Mouse (Mus musculus) spleen, adult 2 months (tissue): Measurements from ENCODE around the gene Asz1. TPM values are rescaled to one million over a fixed set of nuclear protein-coding genes. Genes with fewer than 3 reads are reported as not detected.

Source experiments
- DNase-seq, 2 experiments: peaks; one replicate each; pipeline versions ENCODE4 v3.0.0 to v3.0.0-alpha.2; 2012 to 2021; ENCODE audit warnings: low spot score in 2 of 2, low read depth in 1 of 2
- H3K27ac ChIP-seq: fragments of 200-500 bp; 2 replicates; pipeline ENCODE4 v1.5.1; 2012; ENCODE audit warnings: low read length, inconsistent platforms; ENCODE audit not compliant: insufficient read depth
- H3K27me3 ChIP-seq: fragments of 200-500 bp; 2 replicates; pipeline ENCODE4 v1.6.1; 2012; ENCODE audit warnings: mild to moderate bottlenecking, moderate library complexity, low read length, inconsistent platforms; ENCODE audit not compliant: control insufficient read depth, insufficient read depth
- H3K36me3 ChIP-seq: fragments of 200-500 bp; 2 replicates; pipeline ENCODE4 v1.6.1; 2012; ENCODE audit warnings: mild to moderate bottlenecking, low read length, inconsistent platforms; ENCODE audit not compliant: control insufficient read depth, insufficient read depth
- H3K4me1 ChIP-seq: fragments of 200-500 bp; 2 replicates; pipeline ENCODE4 v1.6.1; 2011; ENCODE audit warnings: inconsistent platforms; ENCODE audit not compliant: control insufficient read depth, insufficient read depth, insufficient read length
- H3K4me3 ChIP-seq: fragments of 200-500 bp; 2 replicates; pipeline ENCODE4 v1.5.1; 2011; ENCODE audit warnings: mild to moderate bottlenecking, inconsistent platforms; ENCODE audit not compliant: insufficient read depth, insufficient read length; ENCODE audit errors: extremely low read depth
- CTCF ChIP-seq: fragments of 200-500 bp; IDR thresholded peaks from 2 replicates; pipeline ENCODE4 v1.5.1; 2011; ENCODE audit warnings: mild to moderate bottlenecking, inconsistent platforms; ENCODE audit not compliant: insufficient read depth, insufficient read length, insufficient replicate concordance; ENCODE audit errors: extremely low read depth
- POLR2A ChIP-seq: fragments of 200-500 bp; IDR thresholded peaks from 2 replicates; pipeline ENCODE4 v1.6.1; 2011; ENCODE audit warnings: low read depth, low read length, inconsistent platforms
- WGBS: fragments of 180-500 bp; shearing (Covaris S2); methylation state at CpG from one replicate; pipeline ENCODE4 v1.1.7; 2018; 5-methylcytosine and 5-hydroxymethylcytosine counted together
- polyA plus RNA-seq: library from polyadenylated mRNA; depleted of rRNA; stranded (reverse); fragments of >200 nt; gene quantifications from 2 replicates; pipeline ENCODE4 v1.2.3, GENCODE M21; 2012

Asz1 gene
- polyA plus RNA-seq, 1 experiment: not detected

DNA sequence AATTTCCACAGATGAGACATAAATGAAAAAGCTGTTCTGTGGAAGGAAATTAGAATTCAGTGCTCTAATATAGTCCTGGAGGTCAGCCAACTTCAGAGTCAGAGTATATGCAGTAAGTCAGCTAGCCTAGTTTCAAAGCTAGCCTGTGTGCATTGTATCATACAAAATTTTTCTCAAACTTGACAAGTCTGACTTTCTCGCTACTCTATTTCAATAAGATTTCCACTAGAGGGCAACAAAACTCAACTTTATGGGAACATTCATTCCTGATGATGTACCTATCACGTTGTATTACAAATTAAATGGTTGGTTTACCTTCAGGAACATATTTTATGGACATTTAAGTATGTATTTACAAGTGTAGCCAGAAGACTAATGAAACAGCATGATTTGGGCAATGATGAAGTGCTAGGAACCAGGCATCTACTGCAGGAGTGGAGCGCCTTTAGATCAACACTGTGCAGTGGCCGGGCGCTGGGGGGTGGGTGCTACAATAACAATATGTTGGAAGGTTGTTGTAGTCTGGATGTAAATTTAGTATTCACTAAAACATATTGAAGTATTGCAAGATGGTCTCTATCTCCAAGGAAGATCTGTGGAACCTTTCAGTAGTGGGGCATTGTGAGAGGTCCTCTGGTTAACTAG is 21.6 kb downstream of the Asz1 start:
- TF ChIP-seq POLR2A (no peak), CTCF (no peak)
- no peak for DNase-seq
- Histone ChIP-seq H3K27ac (no peak overlapping the region), H3K36me3 (no peaks in the 10 kb centered on the region), H3K4me3 (no peak overlapping the region), H3K27me3 (no peaks in the 10 kb centered on the region), H3K4me1 (no peaks in the 10 kb centered on the region)
- 63% methylated on average over 5 of the region's 5 CpGs for WGBS

DNA sequence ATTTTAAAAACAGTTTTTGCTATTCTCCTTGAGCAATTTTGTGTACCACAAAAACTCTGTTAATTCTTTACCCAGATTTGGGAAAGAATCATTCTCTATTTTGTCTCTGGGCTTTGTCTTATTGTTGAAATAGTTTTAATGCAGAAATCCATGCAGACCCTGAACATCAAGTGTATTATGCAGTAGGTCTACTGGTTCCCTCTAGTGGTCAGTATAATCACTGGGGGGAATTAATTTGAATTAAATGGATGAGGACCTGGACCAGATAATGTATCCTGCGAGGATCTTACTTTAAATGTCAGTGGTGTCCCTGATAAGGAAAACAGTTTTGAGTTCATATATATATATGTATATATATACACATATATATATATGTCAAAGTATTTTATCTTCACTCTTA is 30.2 kb downstream of the Asz1 start:
- H3K4me1 ChIP-seq: no peaks in the 10 kb centered on the region
- no peak for DNase-seq
- no peaks in the 10 kb centered on the region for H3K27me3 ChIP-seq
- no peak for TF ChIP-seq POLR2A
- no peak for TF ChIP-seq CTCF
- H3K36me3 ChIP-seq: no peaks in the 10 kb centered on the region
- no peak overlapping the region for H3K4me3 ChIP-seq
- WGBS: 47% methylated on average over 1 of the region's 1 CpGs
- no peak overlapping the region for H3K27ac ChIP-seq

DNA sequence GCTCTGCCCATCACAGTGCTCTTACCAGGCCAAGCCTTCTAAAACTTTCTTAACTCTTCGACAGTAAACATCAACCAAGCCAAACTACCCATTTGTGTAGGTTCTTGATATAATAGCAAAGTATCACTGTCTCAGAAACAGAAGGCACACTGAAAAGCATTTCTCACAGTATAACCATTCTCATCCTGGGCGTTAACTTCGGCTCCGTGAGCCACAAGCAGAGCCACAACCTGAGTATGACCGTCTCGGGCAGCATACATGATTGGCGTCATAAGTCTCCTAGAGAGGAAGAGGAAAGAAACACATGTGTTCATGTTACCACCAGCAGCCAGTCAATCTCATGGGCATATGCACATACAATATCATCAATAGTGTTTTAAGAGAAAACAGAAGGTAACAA is 31.9 kb downstream of the Asz1 start:
- DNase-seq: no peak
- 78% methylated on average over 7 of the region's 7 CpGs for WGBS
- no peak overlapping the region for H3K4me3 ChIP-seq
- H3K4me1 ChIP-seq: no peaks in the 10 kb centered on the region
- no peaks in the 10 kb centered on the region for H3K27me3 ChIP-seq
- no peak overlapping the region for H3K27ac ChIP-seq
- TF ChIP-seq CTCF (no peak), POLR2A (no peak)
- no peaks in the 10 kb centered on the region for H3K36me3 ChIP-seq

DNA sequence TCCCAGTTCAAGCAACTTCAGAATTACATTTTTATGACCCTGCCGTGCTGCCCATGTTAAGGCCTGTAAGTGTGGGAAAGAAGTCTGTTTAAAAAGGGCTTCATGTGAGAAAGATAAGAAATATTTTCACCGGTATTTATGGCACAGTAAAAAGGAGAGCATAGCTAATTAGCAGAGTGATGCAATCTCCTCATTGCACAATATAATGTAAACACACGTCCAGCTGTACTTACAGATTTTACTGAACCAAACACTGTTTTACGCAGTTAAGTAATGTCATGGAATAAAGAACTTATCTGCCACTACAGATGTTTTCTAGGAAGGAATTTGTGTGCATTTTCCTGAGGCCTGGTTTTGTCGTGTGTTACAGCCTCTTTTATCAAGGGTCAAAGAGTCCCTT is 32.3 kb downstream of the Asz1 start:
- Histone ChIP-seq H3K27me3 (no peaks in the 10 kb centered on the region), H3K4me1 (no peaks in the 10 kb centered on the region), H3K27ac (no peak overlapping the region), H3K4me3 (no peak overlapping the region), H3K36me3 (no peaks in the 10 kb centered on the region)
- WGBS: 59% methylated on average over 5 of the region's 5 CpGs
- no peak for TF ChIP-seq CTCF
- no peak for TF ChIP-seq POLR2A
- no peak for DNase-seq

DNA sequence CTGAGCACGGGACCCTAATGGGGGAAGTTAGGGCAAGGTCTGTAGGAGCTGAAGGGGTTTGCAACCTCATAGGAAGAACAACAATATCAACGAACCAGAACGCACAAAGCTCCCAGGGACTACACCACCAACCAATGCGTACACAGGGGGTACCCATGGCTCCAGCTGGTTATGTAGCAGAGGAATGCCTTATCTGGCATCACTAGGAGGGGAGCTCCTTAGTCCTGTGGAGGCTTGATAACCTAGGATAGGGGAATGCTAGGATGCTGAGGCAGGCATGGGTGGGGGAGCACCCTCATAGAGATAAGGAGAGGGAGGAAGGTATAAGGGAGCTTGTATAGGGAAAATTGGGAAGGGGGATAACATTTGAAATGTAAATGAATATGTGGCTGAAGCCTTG is 51.0 kb downstream of the Asz1 start:
- no peak for DNase-seq
- Histone ChIP-seq H3K4me3 (no peak overlapping the region), H3K4me1 (no peaks in the 10 kb centered on the region), H3K27me3 (no peaks in the 10 kb centered on the region), H3K36me3 (no peaks in the 10 kb centered on the region), H3K27ac (no peak overlapping the region)
- no peak for TF ChIP-seq POLR2A
- TF ChIP-seq CTCF: no peak
- 86% methylated on average over 4 of the region's 4 CpGs for WGBS

DNA sequence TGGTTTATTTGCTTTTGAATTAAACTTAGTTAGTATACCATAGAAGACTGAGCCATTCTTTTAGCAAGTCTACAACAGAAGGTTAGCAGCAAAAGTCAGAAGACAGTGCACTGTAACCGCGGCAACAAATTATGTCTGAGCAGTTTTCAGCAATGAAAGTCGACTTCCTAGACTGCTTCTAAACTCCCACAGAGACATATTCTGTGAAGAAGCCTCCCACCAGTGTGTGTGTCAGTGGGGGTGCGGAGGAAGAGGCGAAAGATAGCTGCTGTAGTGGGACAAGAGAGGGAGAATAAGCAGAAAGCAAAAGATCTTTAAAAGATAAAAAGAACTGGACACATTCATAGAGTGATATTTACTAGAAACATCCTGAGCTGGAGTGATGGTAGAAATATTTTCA is 57.2 kb downstream of the Asz1 start:
- WGBS: 80% methylated on average over 5 of the region's 5 CpGs
- H3K4me3 ChIP-seq: no peak overlapping the region
- H3K36me3 ChIP-seq: no peaks in the 10 kb centered on the region
- no peak overlapping the region for H3K27ac ChIP-seq
- no peaks in the 10 kb centered on the region for H3K4me1 ChIP-seq
- TF ChIP-seq CTCF: no peak
- TF ChIP-seq POLR2A: no peak
- no peaks in the 10 kb centered on the region for H3K27me3 ChIP-seq
- no peak for DNase-seq

DNA sequence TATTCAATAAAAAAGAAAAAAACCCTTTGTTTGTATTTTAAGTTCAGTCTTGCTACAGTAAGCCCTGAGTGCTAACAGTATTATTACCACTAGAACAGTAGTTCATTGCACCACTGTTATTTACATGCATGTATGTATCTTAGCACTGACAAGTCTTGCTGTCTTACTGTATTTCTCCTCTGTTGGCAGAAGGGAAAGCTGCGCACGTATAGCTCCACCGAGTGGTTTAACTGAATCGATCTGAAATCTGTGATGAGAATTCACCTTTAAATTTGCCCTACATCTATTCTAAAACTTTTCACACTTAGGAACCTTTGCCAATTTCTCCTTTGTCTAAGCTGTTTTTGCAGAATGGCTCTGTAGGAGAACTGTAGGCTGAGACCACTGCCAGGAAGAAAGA is 64.6 kb downstream of the Asz1 start:
- Histone ChIP-seq H3K27me3 (no peaks in the 10 kb centered on the region), H3K36me3 (no peaks in the 10 kb centered on the region), H3K4me3 (no peak overlapping the region), H3K4me1 (no peaks in the 10 kb centered on the region), H3K27ac (no peak overlapping the region)
- DNase-seq: no peak
- 85% methylated on average over 4 of the region's 4 CpGs for WGBS
- TF ChIP-seq CTCF: no peak
